Mouse (Mus musculus) forebrain, embryonic 11.5 days (tissue): ENCODE measurements around the gene Lat. TPM values are rescaled to one million over a fixed set of nuclear protein-coding genes. Genes with fewer than 3 reads are reported as not detected.
"Not testable (repeated sequence)": the region's sequence is repeated elsewhere in the genome, so short reads cannot be mapped to it uniquely, and the experiment has no call there.

Experiments used
- ATAC-seq: fragments of 200-750 bp; cut with Nextera tagmentation; replicated peaks from 2 replicates; pipeline ENCODE4 v1.8.0; 2017; ENCODE audit warnings: moderate TSS enrichment; ENCODE audit not compliant: low FRiP score
- DNase-seq: peaks from one replicate; pipeline ENCODE4 v3.0.0-alpha.2; 2017; ENCODE audit warnings: low spot score
- H3K27ac ChIP-seq: fragments of 300-500 bp; sonication (generic); 2 replicates; pipeline ENCODE4 v1.5.1; 2014; ENCODE audit warnings: low read depth, low read length
- H3K27me3 ChIP-seq: fragments of 300-500 bp; sonication (generic); 2 replicates; pipeline ENCODE4 v1.6.1; 2014; ENCODE audit warnings: mild to moderate bottlenecking, low read length, mixed read lengths; ENCODE audit not compliant: control insufficient read depth, insufficient read depth
- H3K36me3 ChIP-seq: fragments of 300-500 bp; sonication (generic); 2 replicates; pipeline ENCODE4 v1.6.1; 2014; ENCODE audit warnings: mild to moderate bottlenecking, low read length, moderate library complexity, mixed read lengths; ENCODE audit not compliant: control insufficient read depth, insufficient read depth
- H3K4me1 ChIP-seq: fragments of 300-500 bp; sonication (generic); replicated peaks from 2 replicates; pipeline ENCODE4 v1.6.1; 2014; ENCODE audit warnings: low read length, mixed read lengths; ENCODE audit not compliant: control insufficient read depth, insufficient read depth
- H3K4me2 ChIP-seq: fragments of 300-500 bp; sonication (generic); 2 replicates; pipeline ENCODE4 v1.6.1; 2014; ENCODE audit warnings: low read depth, mild to moderate bottlenecking, low read length, moderate library complexity, mixed read lengths; ENCODE audit not compliant: severe bottlenecking
- H3K4me3 ChIP-seq: fragments of 300-500 bp; sonication (generic); 2 replicates; pipeline ENCODE4 v1.5.1; 2014; ENCODE audit warnings: low read depth, low read length
- H3K9ac ChIP-seq: fragments of 300-500 bp; sonication (generic); 2 replicates; pipeline ENCODE4 v1.6.1; 2014; ENCODE audit warnings: low read length
- H3K9me3 ChIP-seq: fragments of 300-500 bp; sonication (generic); 2 replicates; pipeline ENCODE4 v1.6.1; 2016; ENCODE audit warnings: low read length, mixed read lengths; ENCODE audit not compliant: control insufficient read depth
- WGBS: fragments of 180-500 bp; shearing (Covaris S2); extraction: QIAGEN DNeasy Blood & Tissue Kit; methylation state at CpG from one replicate; pipeline ENCODE4 v1.1.7; 2014; 5-methylcytosine and 5-hydroxymethylcytosine counted together
- polyA plus RNA-seq: library from polyadenylated mRNA; unstranded; fragments of >200 nt; fragmentation: Nextera tagmentation; extraction: Ambion mirVana; gene quantifications from 2 replicates; pipeline ENCODE4 v1.2.1, GENCODE M21; 2014

Lat gene
- polyA plus RNA-seq, 1 experiment from 2014 or later: 2.2 TPM

GRCm38 (mm10) chr7:126335556-126335955 lies 33.8 kb downstream of the Lat start:
- Histone ChIP-seq H3K27me3 (no peaks in the 10 kb centered on the region), H3K4me2 (no peak overlapping the region), H3K36me3 (no peaks in the 10 kb centered on the region), H3K27ac (no peak overlapping the region), H3K4me3 (no peak overlapping the region), H3K9ac (no peak overlapping the region), H3K9me3 (no peaks in the 10 kb centered on the region), H3K4me1 (no peaks in the 10 kb centered on the region)
- DNase-seq (peak; percentile 36), ATAC-seq (no peak)
- WGBS: 83% methylated on average over 1 of the region's 1 CpGs

GRCm38 (mm10) chr7:126332691-126333090 lies 36.7 kb downstream of the Lat start:
- no peak for ATAC-seq
- Histone ChIP-seq H3K9ac (no peak overlapping the region), H3K27me3 (no peaks in the 10 kb centered on the region), H3K36me3 (no peaks in the 10 kb centered on the region), H3K9me3 (no peaks in the 10 kb centered on the region), H3K27ac (no peak overlapping the region), H3K4me2 (no peak overlapping the region), H3K4me3 (no peak overlapping the region), H3K4me1 (no peaks in the 10 kb centered on the region)
- WGBS: 74% methylated on average over 3 of the region's 3 CpGs
- DNase-seq: peak; percentile 6

GRCm38 (mm10) chr7:126330693-126331092 lies 38.7 kb downstream of the Lat start:
- no peak for ATAC-seq

GRCm38 (mm10) chr7:126329907-126330645 lies 39.3 kb downstream of the Lat start:
- Histone ChIP-seq H3K27me3 (no peaks in the 10 kb centered on the region), H3K36me3 (no peaks in the 10 kb centered on the region), H3K9me3 (no peaks in the 10 kb centered on the region), H3K27ac (no peak overlapping the region), H3K4me2 (no peak overlapping the region), H3K4me1 (no peaks in the 10 kb centered on the region), H3K4me3 (no peak overlapping the region), H3K9ac (no peak overlapping the region)
- WGBS: 88% methylated on average over 9 of the region's 9 CpGs
- ATAC-seq (no peak), DNase-seq (no peak)

More at GRCm38 (mm10) chr7:126330693-126331092, 38.7 kb downstream of the Lat start:
- Histone ChIP-seq H3K9ac (no peak overlapping the region), H3K27me3 (no peaks in the 10 kb centered on the region), H3K4me3 (no peak overlapping the region), H3K9me3 (no peaks in the 10 kb centered on the region), H3K27ac (no peak overlapping the region), H3K36me3 (no peaks in the 10 kb centered on the region), H3K4me2 (no peak overlapping the region), H3K4me1 (no peaks in the 10 kb centered on the region)
- no peak for DNase-seq
- 55% methylated on average over 2 of the region's 2 CpGs for WGBS

GRCm38 (mm10) chr7:126328848-126329247 lies 40.5 kb downstream of the Lat start:
- not testable (repeated sequence) for H3K4me3 ChIP-seq, H3K36me3 ChIP-seq, H3K9me3 ChIP-seq, H3K4me2 ChIP-seq, ATAC-seq, H3K4me1 ChIP-seq, H3K27me3 ChIP-seq, H3K9ac ChIP-seq, DNase-seq, H3K27ac ChIP-seq
- WGBS: 91% methylated on average over 5 of the region's 6 CpGs

- not testable (repeated sequence) for H3K36me3 ChIP-seq, H3K4me1 ChIP-seq, ATAC-seq, DNase-seq, H3K27ac ChIP-seq, H3K9ac ChIP-seq, H3K4me2 ChIP-seq, H3K9me3 ChIP-seq, H3K4me3 ChIP-seq, H3K27me3 ChIP-seq
- 18% methylated on average over 9 of the region's 9 CpGs for WGBS
Observed at GRCm38 (mm10) chr7:126325576-126326273, 43.6 kb downstream of the Lat start.

- no peak for ATAC-seq
- no peaks in the 10 kb centered on the region for H3K36me3 ChIP-seq
- no peaks in the 10 kb centered on the region for H3K9me3 ChIP-seq
- no peaks in the 10 kb centered on the region for H3K27me3 ChIP-seq
- 56% methylated on average over 3 of the region's 3 CpGs for WGBS
- H3K4me3 ChIP-seq: no peak overlapping the region
- H3K4me1 ChIP-seq: no peaks in the 10 kb centered on the region
- DNase-seq: no peak
- no peak overlapping the region for H3K9ac ChIP-seq
- no peak overlapping the region for H3K27ac ChIP-seq
- H3K4me2 ChIP-seq: no peak overlapping the region
Observed at GRCm38 (mm10) chr7:126324791-126325190, 44.6 kb downstream of the Lat start.

- H3K9ac ChIP-seq: no peak overlapping the region
- H3K4me2 ChIP-seq: no peak overlapping the region
- no peaks in the 10 kb centered on the region for H3K4me1 ChIP-seq
- 10% methylated on average over 11 of the region's 11 CpGs for WGBS
- H3K4me3 ChIP-seq: no peak overlapping the region
- no peaks in the 10 kb centered on the region for H3K27me3 ChIP-seq
- no peaks in the 10 kb centered on the region for H3K9me3 ChIP-seq
- DNase-seq (peak; percentile 87), ATAC-seq (no peak)
- H3K27ac ChIP-seq: no peak overlapping the region
- H3K36me3 ChIP-seq: no peaks in the 10 kb centered on the region
Observed at GRCm38 (mm10) chr7:126323729-126324128, 45.6 kb downstream of the Lat start.
